Mouse (Mus musculus) heart, adult 2 months (tissue): ENCODE data around the gene Spocd1. TPM values are rescaled to one million over a fixed set of nuclear protein-coding genes. Genes with fewer than 3 reads are reported as not detected.

Experiments used
- DNase-seq, 2 experiments: peaks; one replicate each; pipeline ENCODE4 v3.0.0; 2021
- H3K27ac ChIP-seq: fragments of 200-600 bp; 2 replicates; pipeline ENCODE4 v1.8.1; 2022
- H3K27me3 ChIP-seq: fragments of 200-500 bp; 2 replicates; pipeline ENCODE4 v1.6.1; 2012; ENCODE audit warnings: mild to moderate bottlenecking, low read length, inconsistent platforms, mixed read lengths; ENCODE audit not compliant: control insufficient read depth, insufficient read depth
- H3K36me3 ChIP-seq: fragments of 200-500 bp; 2 replicates; pipeline ENCODE4 v1.6.1; 2012; ENCODE audit warnings: low read length, inconsistent platforms; ENCODE audit not compliant: control insufficient read depth, insufficient read depth
- H3K4me1 ChIP-seq: fragments of 200-500 bp; 2 replicates; pipeline ENCODE4 v1.6.1; 2011; ENCODE audit warnings: low read length; ENCODE audit not compliant: control insufficient read depth, insufficient read depth
- H3K4me3 ChIP-seq: fragments of 200-600 bp; 2 replicates; pipeline ENCODE4 v1.8.1; 2022
- H3K79me2 ChIP-seq: fragments of 200-500 bp; replicated peaks from 2 replicates; pipeline ENCODE4 v1.6.1; 2012; ENCODE audit warnings: mild to moderate bottlenecking, inconsistent platforms, low read length, moderate library complexity, mixed read lengths; ENCODE audit not compliant: control insufficient read depth, insufficient read depth
- H3K9ac ChIP-seq: fragments of 200-500 bp; 2 replicates; pipeline ENCODE4 v1.6.1; 2012; ENCODE audit warnings: low read depth, mild to moderate bottlenecking, control low read depth, inconsistent platforms, low read length, mixed read lengths
- CTCF ChIP-seq: fragments of 200-600 bp; IDR thresholded peaks from 2 replicates; pipeline ENCODE4 v1.8.1; 2022; ENCODE audit warnings: antibody characterized with exemption, mild to moderate bottlenecking, moderate library complexity
- EP300 ChIP-seq: fragments of 200-500 bp; IDR thresholded peaks from 2 replicates; pipeline ENCODE4 v1.6.1; 2011; ENCODE audit warnings: low read depth, low read length, control low read depth; ENCODE audit not compliant: insufficient read depth
- POLR2A ChIP-seq: fragments of 200-500 bp; IDR thresholded peaks from 2 replicates; pipeline ENCODE4 v1.6.1; 2011; ENCODE audit warnings: mild to moderate bottlenecking, low read depth, low read length, control low read depth; ENCODE audit not compliant: insufficient read depth
- WGBS: fragments of 180-500 bp; shearing (Covaris S2); methylation state at CpG from one replicate; pipeline ENCODE4 v1.1.7; 2018; 5-methylcytosine and 5-hydroxymethylcytosine counted together
- intact Hi-C: fragments of 180-260 bp; cut with DNase I; formaldehyde crosslinking; loops from one replicate; pipeline ENCODE4 v1.15.1; 2025
- polyA plus RNA-seq: library from polyadenylated mRNA; depleted of rRNA; stranded (reverse); fragments of >200 nt; gene quantifications from 2 replicates; pipeline ENCODE4 v1.2.3, GENCODE M21; 2012
- total RNA-seq, 2 experiments: library from RNA; stranded (reverse); gene quantifications; 2 replicates each; pipeline ENCODE4 v1.2.3; 2021

Gene Spocd1
- total and polyA plus RNA-seq, 3 experiments, result 0.07 TPM; not detected in 2

- H3K79me2 ChIP-seq, result no peaks in the 10 kb centered on the region
- no peak overlapping the region for H3K9ac ChIP-seq
- H3K4me3 ChIP-seq, result no peak overlapping the region
- no peak for TF ChIP-seq CTCF
- no peaks in the 10 kb centered on the region for H3K36me3 ChIP-seq
- H3K27me3 ChIP-seq, result no peaks in the 10 kb centered on the region
- no peaks in the 10 kb centered on the region for H3K4me1 ChIP-seq
- 37% methylated on average over 10 of the region's 10 CpGs for WGBS
- no peak for DNase-seq
- H3K27ac ChIP-seq, result no peak overlapping the region
- intact Hi-C loops, result no loop called here
Observed at GRCm38 (mm10) chr4:129966201-129966600, 37.2 kb downstream of the Spocd1 start.

DNA sequence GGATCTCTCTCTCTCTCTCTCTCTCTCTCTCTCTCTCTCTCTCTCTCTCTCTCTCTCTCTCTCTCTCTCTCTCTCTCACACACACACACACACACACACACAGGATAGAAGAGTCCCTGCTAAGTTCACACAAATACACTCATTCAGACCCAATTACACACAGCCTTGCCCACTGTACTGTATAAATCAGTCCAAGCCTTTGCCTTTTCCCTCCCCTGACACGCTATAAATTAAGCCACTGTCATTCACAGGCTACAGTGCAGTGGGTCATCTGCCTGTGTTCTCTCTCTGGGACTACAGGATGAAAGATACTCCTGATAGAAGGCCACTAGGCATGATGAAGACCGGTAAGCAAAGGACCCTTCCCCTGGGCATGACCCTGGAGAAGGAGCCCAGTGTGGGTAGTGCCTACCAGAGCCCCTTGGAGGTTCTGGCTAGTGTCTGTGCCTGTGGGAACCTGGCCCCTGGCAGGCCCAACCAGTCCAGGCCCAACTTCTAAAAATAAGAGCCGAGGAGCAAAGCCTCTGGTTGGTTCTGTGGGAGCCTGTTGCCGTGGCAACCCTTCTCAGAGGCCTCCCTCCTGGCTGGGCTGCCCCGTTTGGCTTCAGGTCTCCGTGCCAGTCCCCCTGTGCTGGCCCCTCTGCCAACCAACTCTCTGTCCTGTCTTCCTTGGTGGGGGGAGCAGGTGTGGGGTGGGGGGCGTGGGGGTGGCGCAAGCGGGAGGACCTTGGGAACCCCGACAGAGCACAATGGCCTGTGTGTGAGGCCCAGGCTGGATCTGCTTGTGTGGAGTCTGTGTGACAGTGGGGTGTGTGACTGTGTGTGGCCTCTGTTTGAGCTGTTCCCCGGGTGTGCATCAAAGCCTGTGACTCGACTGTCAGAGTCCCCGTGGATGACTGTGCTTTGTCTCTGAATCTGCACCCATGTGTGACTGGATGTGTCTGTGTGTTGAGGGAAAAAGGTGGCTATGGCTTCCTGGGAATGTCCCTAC is 38.3 kb downstream of the Spocd1 start:
- WGBS, result 60% methylated on average over 13 of the region's 13 CpGs
- H3K9ac ChIP-seq, result no peak overlapping the region
- TF ChIP-seq EP300 (no peak), POLR2A (no peak), CTCF (no peak)
- H3K27me3 ChIP-seq, result no peaks in the 10 kb centered on the region
- H3K4me3 ChIP-seq, result no peak overlapping the region
- no peak overlapping the region for H3K27ac ChIP-seq
- DNase-seq, result no peak
- H3K79me2 ChIP-seq, result no peaks in the 10 kb centered on the region
- intact Hi-C loops, result no loop called here
- no peaks in the 10 kb centered on the region for H3K36me3 ChIP-seq
- no peaks in the 10 kb centered on the region for H3K4me1 ChIP-seq

DNA sequence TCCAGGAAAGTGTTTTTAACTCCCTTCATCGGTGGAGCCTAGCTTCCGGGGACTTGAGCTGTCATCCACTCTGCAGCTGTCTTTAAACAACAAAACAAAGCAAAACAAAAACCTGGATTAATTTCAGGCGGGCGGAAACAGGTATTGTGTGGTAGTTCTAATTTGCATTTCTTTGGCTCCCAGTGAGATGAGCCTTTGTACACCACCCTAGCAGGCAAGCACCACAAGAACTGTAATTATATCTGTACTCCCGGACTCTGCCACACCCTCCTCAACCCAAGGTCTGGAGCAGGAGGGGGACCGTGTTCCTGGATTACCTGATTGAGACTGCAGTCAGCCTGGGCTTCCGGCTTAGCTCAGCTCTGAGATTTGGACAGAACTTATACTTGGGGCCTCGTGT is 41.1 kb downstream of the Spocd1 start:
- Histone ChIP-seq H3K4me1 (no peaks in the 10 kb centered on the region), H3K36me3 (no peaks in the 10 kb centered on the region), H3K9ac (no peak overlapping the region), H3K4me3 (no peak overlapping the region), H3K27ac (no peak overlapping the region), H3K27me3 (no peaks in the 10 kb centered on the region), H3K79me2 (no peaks in the 10 kb centered on the region)
- no peak for TF ChIP-seq EP300
- TF ChIP-seq POLR2A, result no peak
- no peak for TF ChIP-seq CTCF
- 67% methylated on average over 8 of the region's 8 CpGs for WGBS
- intact Hi-C loops, result no loop called here
- DNase-seq, result no peak

DNA sequence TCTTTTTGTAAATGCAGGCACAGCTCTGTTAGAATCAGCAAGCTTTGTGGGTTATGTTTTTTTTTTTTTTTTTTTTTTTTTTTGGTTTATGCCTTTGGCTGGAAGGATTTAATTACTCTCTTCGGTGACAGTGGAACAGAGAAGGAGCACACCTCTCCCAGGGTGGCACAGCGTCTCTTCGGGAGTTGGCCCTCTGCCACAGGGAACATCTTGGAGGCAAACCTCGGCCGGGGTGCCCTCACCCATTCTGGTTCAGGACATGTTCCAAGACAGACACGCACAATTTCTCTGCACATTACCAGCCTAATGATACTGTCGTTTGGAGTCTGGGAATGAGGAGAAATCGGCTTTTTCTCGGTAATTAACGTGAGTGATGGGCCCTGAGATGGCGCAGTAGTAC is 41.8 kb downstream of the Spocd1 start:
- H3K79me2 ChIP-seq, result no peaks in the 10 kb centered on the region
- no peak for DNase-seq
- H3K27me3 ChIP-seq, result no peaks in the 10 kb centered on the region
- no peaks in the 10 kb centered on the region for H3K4me1 ChIP-seq
- TF ChIP-seq EP300 (no peak), POLR2A (no peak), CTCF (no peak)
- H3K4me3 ChIP-seq, result no peak overlapping the region
- no peak overlapping the region for H3K27ac ChIP-seq
- no peak overlapping the region for H3K9ac ChIP-seq
- intact Hi-C loops, result no loop called here
- H3K36me3 ChIP-seq, result no peaks in the 10 kb centered on the region
- WGBS, result 88% methylated on average over 11 of the region's 11 CpGs

GRCm38 (mm10) chr4:129971989-129972388 is 42.9 kb downstream of the Spocd1 start:
- DNase-seq, result no peak
- no peak overlapping the region for H3K27ac ChIP-seq
- no peaks in the 10 kb centered on the region for H3K79me2 ChIP-seq
- H3K4me1 ChIP-seq, result no peaks in the 10 kb centered on the region
- TF ChIP-seq EP300, result no peak
- 15% methylated on average over 7 of the region's 7 CpGs for WGBS
- no peaks in the 10 kb centered on the region for H3K36me3 ChIP-seq
- no peak overlapping the region for H3K9ac ChIP-seq
- H3K27me3 ChIP-seq, result no peaks in the 10 kb centered on the region
- intact Hi-C loops, result no loop called here
- H3K4me3 ChIP-seq, result no peak overlapping the region

- no peaks in the 10 kb centered on the region for H3K4me1 ChIP-seq
- no peaks in the 10 kb centered on the region for H3K36me3 ChIP-seq
- intact Hi-C loops, result no loop called here
- no peak overlapping the region for H3K9ac ChIP-seq
- H3K27me3 ChIP-seq, result no peaks in the 10 kb centered on the region
- no peak overlapping the region for H3K27ac ChIP-seq
- no peak for DNase-seq
- 71% methylated on average over 9 of the region's 9 CpGs for WGBS
- no peaks in the 10 kb centered on the region for H3K79me2 ChIP-seq
- H3K4me3 ChIP-seq, result no peak overlapping the region
- TF ChIP-seq EP300 (no peak), CTCF (no peak), POLR2A (no peak)
Observed at GRCm38 (mm10) chr4:129974285-129974684, 45.2 kb downstream of the Spocd1 start.
